Mouse (Mus musculus): ENCODE results near the gene Myo1d. TPM values are rescaled to one million over a fixed set of nuclear protein-coding genes. Genes with fewer than 3 reads are reported as not detected.
"Not testable (repeated sequence)": the region's sequence is repeated elsewhere in the genome, so short reads cannot be mapped to it uniquely, and the experiment has no call there.

Gene Myo1d
- total RNA-seq, 2 experiments from 2014 or later: 2.7 to 4.2 TPM

GRCm38 (mm10) chr11:80481409-80482050, 298.3 kb downstream of the Myo1d start:
- DNase-seq (ENCODE audit: low spot score): no peak

DNA sequence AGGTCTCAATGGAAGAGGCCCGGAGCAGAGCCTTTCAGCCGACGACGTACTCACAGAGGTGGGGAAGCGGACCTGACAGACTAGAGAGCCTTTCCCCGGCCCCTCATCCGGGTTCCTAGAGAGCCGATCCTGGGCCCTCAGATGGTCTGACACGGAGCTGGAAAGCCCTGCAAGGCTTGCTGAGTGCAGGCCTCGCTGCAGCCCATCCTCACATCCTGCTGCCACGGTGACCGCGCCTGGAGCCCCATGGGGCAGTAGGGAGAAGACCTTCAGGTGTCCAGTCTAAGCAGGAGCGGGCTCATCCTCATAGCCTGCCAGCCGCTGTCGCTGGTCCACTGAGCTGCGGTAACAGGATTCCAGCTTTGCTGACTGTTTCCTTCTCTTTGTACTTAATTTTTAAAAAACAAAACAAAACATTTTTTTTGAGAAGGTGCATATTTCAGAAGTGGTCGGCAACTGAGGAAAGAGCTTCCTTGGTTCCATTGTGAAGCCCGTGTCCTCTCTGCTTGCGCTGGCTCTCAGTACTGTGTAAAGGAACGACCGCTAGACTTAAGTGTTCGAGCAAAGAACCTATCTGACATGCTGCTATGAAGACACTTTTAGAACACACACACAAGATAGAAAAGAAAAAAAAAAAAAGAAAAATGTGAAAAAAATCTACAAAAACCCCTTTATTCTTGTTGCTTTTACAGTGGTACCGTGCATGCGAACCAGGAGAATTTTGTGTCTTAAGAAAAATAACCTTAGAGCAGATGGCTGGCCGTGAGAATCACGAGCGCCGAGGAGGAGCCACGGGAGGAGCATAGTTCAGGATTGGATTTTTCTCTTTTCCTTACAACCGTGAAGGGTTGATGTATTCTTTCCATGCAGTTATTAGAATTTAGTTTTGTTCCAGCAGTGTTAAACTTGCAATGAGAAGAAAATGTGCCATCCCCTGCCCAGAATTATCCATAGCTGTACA, 299.6 kb downstream of the Myo1d start:
- DNase-seq (ENCODE audit: low spot score): no peak

- DNase-seq (ENCODE audit: low spot score): no peak
Observed at GRCm38 (mm10) chr11:80479425-80479824, 300.4 kb downstream of the Myo1d start.

DNA sequence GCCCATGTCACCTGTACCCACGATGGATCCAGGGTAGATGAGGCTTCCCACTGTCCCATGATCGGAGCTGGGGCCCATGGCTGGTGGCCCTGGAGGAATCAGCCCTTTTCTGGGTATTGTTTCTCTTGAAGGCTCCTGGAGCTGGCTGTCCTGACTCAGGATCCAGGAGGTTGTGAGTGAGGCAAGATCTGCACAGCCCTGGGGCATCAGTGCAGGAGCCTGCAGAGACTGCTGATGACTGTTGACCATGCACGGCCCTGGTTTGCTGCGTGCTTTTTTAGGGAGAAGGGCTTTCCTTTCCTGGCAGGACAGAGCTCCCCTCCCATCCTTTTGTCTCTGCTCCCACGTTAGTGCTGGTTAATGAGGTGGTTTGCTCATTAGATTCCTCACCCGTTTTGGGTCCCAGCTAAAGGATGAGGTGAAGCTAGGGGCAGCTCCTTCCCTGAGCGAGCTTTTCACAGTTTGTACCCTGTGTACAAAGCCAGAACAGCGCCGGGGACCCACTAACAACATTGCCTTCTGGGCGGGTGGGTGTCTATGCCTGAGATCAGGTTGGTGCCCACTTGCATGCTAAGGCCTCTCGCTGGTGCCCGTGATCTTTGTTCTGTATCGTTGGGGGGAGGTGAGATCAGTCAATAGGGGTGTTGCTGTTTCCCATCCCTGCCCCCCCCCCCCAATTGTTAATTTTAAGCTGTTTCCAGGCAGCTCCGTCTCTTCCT, 301.0 kb downstream of the Myo1d start:
- DNase-seq (ENCODE audit: low spot score): no peak

DNA sequence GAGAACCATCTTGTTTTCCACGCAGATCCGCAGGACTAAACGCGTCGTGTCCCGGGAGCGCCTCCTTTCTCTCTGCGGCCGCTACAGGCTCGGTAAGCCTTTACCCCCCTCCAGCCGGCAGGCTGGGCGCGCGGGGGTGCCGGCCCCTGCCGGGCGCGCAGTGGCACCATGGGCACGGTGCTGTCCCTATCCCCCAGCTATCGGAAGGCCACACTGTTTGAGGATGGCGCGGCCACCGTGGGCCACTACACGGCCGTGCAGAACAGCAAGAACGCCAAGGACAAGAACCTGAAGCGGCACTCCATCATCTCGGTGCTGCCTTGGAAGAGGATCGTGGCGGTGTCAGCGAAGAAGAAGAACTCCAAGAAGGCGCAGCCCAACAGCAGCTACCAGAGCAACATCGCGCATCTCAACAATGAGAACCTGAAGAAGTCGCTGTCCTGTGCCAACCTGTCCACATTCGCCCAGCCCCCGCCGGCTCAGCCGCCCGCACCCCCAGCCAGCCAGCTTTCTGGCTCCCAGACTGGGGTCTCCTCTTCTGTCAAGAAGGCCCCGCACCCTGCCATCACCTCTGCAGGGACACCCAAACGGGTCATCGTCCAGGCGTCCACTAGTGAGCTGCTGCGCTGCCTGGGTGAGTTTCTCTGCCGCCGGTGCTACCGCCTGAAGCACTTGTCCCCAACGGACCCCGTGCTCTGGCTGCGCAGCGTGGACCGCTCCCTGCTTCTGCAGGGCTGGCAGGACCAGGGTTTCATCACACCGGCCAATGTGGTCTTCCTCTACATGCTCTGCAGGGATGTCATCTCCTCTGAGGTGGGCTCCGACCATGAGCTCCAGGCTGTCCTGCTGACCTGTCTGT, 302.3 kb downstream of the Myo1d start:
- no peak for DNase-seq (ENCODE audit: low spot score)

GRCm38 (mm10) chr11:80476222-80477189, 303.3 kb downstream of the Myo1d start, which contains the start of gene Cdk5r1:
TSS of gene Cdk5r1 (plus strand) at chr11:80477023.
- DNase-seq (ENCODE audit: low spot score): peak; percentile 73

GRCm38 (mm10) chr11:80475544-80475943, 304.3 kb downstream of the Myo1d start:
- DNase-seq (ENCODE audit: low spot score): no peak

GRCm38 (mm10) chr11:80474846-80475245, 305.0 kb downstream of the Myo1d start:
- no peak for DNase-seq (ENCODE audit: low spot score)

DNA sequence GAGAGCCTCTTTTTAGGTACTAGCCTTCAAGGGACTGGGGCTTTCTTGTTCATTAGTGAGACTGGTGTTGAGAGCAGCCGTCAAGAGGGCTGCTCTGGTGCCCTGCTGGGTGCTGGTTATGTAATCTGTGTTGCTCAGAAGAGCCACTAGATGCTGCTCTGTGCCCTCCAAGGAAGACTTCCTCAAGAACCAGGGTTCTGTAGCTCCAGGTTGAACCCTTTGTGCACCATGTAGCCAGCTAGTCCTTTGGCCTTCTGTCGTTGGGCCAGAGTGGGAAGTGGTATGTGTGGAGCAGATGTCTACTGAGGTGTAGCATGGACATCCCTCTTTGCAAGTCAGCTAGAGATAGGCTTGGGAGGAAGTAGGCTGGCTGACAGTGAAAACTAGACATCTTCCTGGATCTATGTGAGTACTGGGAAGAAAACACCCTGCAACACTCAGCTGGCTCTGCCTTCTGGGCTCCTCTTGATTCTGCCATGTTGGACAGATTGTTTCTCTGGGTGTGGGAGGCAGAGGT, 305.6 kb downstream of the Myo1d start:
- no peak for DNase-seq (ENCODE audit: low spot score)

- no peak for DNase-seq (ENCODE audit: low spot score)
Observed at GRCm38 (mm10) chr11:80471836-80472605, 307.8 kb downstream of the Myo1d start.

- not testable (repeated sequence) for DNase-seq (ENCODE audit: low spot score)
Observed at GRCm38 (mm10) chr11:80463605-80464130, 316.2 kb downstream of the Myo1d start.

DNA sequence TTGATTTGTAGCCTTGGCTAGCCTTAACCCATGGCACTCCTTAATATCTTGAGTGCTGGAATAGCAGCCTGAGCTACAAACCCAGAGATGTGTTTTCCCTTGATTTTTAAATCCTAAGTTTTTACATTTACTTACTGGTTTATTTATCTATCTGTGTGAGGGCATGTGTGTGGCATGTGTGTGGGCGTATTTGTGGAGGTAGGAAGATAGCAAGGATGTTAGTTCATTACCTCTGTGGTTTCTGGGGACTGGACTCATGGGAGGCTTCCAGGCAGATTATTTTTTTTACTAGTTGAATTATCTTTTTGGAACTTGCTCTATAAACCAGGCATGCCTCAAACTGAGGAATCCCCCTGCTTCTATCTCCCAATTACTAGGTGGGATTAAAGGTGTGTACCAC, 326.6 kb downstream of the Myo1d start:
- no peak for DNase-seq (ENCODE audit: low spot score)

DNA sequence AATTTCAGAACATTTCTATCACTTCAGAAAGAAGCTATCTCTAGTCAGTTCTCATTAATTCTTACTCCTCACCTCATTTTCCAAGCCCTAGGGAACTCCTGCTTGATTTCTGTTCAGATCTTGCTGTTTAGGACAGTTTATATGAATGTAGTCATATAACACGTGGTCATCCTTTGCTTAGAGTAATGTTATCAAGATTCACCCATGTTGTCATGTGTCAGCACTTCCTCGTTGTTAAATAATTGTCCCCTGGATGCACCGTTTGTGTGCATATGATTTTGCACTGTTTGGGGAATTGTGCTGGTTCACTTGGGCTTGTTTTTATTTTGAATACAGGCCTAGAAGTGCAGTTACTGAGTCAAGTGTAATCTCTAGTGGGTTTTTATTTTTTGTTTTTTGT, 327.6 kb downstream of the Myo1d start:
- no peak for DNase-seq (ENCODE audit: low spot score)

DNA sequence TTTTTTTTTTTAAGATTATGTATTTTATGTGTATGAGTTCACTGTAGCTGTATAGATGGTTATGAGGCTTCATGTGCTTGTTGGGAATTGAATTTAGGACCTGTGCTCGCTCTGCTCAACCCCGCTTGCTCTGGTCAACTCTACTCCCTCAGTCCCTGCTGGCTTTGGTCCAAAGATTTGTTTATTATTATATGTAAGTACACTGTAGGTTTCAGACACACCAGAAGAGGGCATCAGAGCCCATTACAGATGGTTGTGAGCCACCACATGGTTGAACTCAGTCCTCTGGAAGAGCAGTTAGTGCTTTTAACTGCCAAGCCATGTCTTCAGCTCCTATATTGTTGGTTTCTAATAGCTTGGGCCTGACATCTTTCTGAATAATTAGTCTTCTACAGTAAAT, 330.0 kb downstream of the Myo1d start:
- DNase-seq (ENCODE audit: low spot score): no peak

- no peak for DNase-seq (ENCODE audit: low spot score)
Observed at GRCm38 (mm10) chr11:80446916-80447315, 332.9 kb downstream of the Myo1d start.
